In the genomic region with DNA sequence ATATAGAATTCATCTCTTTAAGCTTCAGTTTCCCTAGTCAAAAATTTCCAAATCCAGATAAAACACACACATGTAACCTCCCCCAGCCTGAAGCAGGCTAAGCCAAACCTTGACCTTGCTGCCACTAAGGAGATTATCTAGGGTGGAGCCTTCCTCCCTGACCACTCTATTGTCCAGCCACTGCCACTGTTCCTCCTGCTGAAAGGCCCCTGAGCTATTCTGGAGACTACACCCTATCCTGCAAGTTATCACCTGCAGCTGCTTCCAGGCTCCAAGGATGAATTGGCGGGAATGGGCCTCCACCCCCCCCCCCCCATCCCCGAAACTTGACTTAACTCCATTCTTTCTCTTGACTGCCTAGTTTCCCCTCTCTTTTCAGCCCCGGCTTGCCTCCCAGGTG, we compare ENCODE assay signal across 20 mouse cellular contexts. TPM values are rescaled to one million over a fixed set of nuclear protein-coding genes. Genes with fewer than 3 reads are reported as not detected.
DNase-seq lines count a peak whose midpoint lies in the region; TF ChIP-seq lines count a peak whose summit lies in the region.
"Not testable (repeated sequence)": the region's sequence is repeated elsewhere in the genome, so short reads cannot be mapped to it uniquely, and the experiment has no call there.
"Had no signal": no experiment of that assay in that cellular context is flagged by ENCODE, and none has a peak within 500 bp of the region (broad histone marks: within the 10 kb centered on the region; RNA-seq: fewer than 3 reads in every experiment).

No protein-coding gene starts in this region.

- peaks cover 39% of the 10 kb centered on the region for H3K9me3 ChIP-seq in E14TG2a.4 (ENCODE audit: low read length)
- peaks cover 12% of the 10 kb centered on the region for H3K9me3 ChIP-seq in ES-Bruce4 (replicated peaks; ENCODE audit: control insufficient read depth, insufficient read depth, low read length, poor library complexity, severe bottlenecking)
- not testable (repeated sequence) for H3K9me3 ChIP-seq in ES-E14 (ENCODE audit: control insufficient read depth, insufficient read depth, low read depth, low read length)

- H3K4me3 ChIP-seq in E14TG2a.4 (replicated peaks; ENCODE audit: low read length) = peak overlapping the region; percentile 49; the same call in 1 of the 2 replicates
- H3K4me3 ChIP-seq in ES-Bruce4 (ENCODE audit: low read depth, low read length) = peak overlapping the region; percentile 77
- H3K4me3 ChIP-seq in ES-E14 (ENCODE audit: insufficient read depth in 1 of 2, low read depth in 1 of 2, low read length in 2 of 2, poor library complexity in 1 of 2, severe bottlenecking in 1 of 2) = peak overlapping the region in 1 of 2 experiments; percentile 69; a peak in 2 of 4 replicates

- peak overlapping the region; percentile 94 for H3K27ac ChIP-seq in ES-Bruce4 (ENCODE audit: insufficient read depth, low read length)
- peak overlapping the region; percentile 73 for H3K27ac ChIP-seq in ES-E14 (ENCODE audit: insufficient read depth, low read depth, low read length, poor library complexity, severe bottlenecking)

- not testable (repeated sequence) for H3K36me3 ChIP-seq in E14TG2a.4 (ENCODE audit: insufficient read depth, low read length); ES-Bruce4 (ENCODE audit: control insufficient read depth, insufficient read depth, low read length, poor library complexity, severe bottlenecking); ES-E14 (ENCODE audit: control insufficient read depth, insufficient read depth, low read length, poor library complexity, severe bottlenecking)

- not testable (repeated sequence) for H3K27me3 ChIP-seq in E14TG2a.4 (ENCODE audit: insufficient read depth, low read length); ES-Bruce4 (ENCODE audit: control insufficient read depth, insufficient read depth, low read length, poor library complexity, severe bottlenecking)

- peak overlapping the region; percentile 90 for H3K9ac ChIP-seq in ES-Bruce4 (ENCODE audit: low read depth, poor library complexity, severe bottlenecking)
- not testable (repeated sequence) for H3K9ac ChIP-seq in ES-E14 (ENCODE audit: insufficient read depth, low read depth, low read length, poor library complexity, severe bottlenecking)

- TF ChIP-seq CTCF in E14TG2a.4 (conservative IDR thresholded peaks at IDR 0.05; ENCODE audit: low read length); ES-Bruce4 (IDR thresholded peaks at IDR 0.05; ENCODE audit: low read depth, low read length): not testable (repeated sequence)

- TF ChIP-seq POLR2A in ES-Bruce4 (IDR thresholded peaks at IDR 0.05; ENCODE audit: insufficient read depth, low read length) = not testable (repeated sequence)

- DNase-seq in ES-CJ7 (ENCODE audit: low read depth, low spot score) = peak; percentile 42
- DNase-seq in ES-E14 (ENCODE audit: low read depth, low spot score) = not testable (repeated sequence)
- peak; percentile 62 for DNase-seq in R1 (ENCODE audit: low read depth, low spot score)
- DNase-seq in ZHBTc4 (ENCODE audit: low read depth, low spot score) = peak; percentile 46

- TF ChIP-seq EP300 in ES-Bruce4 (IDR thresholded peaks at IDR 0.05; ENCODE audit: insufficient read depth, low read depth, low read length) = peak; percentile 90

- in situ Hi-C loops in ES-E14 (cut with MboI; ENCODE audit: low sequenced_read_pairs in 2 of 2, unreplicated experiment in 2 of 2) = not testable (repeated sequence)

- H3K4me1 ChIP-seq in E14TG2a.4 (replicated peaks; ENCODE audit: low read depth, low read length) = peaks cover 14% of the 10 kb centered on the region; the same call in 1 of the 2 replicates
- H3K4me1 ChIP-seq in ES-Bruce4 (ENCODE audit: control insufficient read depth, insufficient read depth, low read length); ES-E14 (ENCODE audit: control insufficient read depth in 2 of 2, insufficient read depth in 2 of 2, low read length in 2 of 2, poor library complexity in 1 of 2): not testable (repeated sequence)

RNA-seq across cellular contexts. Expression of gene Sult2a3, which starts 8.4 kb away (rescaled TPM):
- not detected in 2 replicates for polyA plus RNA-seq in ES-Bruce4 (2011; ENCODE audit: insufficient read depth, insufficient read length, low read depth, missing spikeins)
- total RNA-seq in ES-E14 (2012; rRNA removed) = not detected in 2 replicates
- total RNA-seq: adrenal gland, adult 18-20 months; adrenal gland, adult 2 months; adrenal gland, adult 8-10 months; adrenal gland, postnatal 25 days; adrenal gland, postnatal 36 days; CH12.LX; G1E; MEL had no signal
- polyA plus RNA-seq: activated CD4-positive, CD25-positive, alpha-beta regulatory T cell, adult 4 months; adrenal gland, adult 2 months; brain, embryonic 14.5 days; C2C12; CD4-positive, CD25-positive, alpha-beta regulatory T cell, adult 4 months; cerebellum, adult 2 months; G1E; Patski had no signal
